Mouse (Mus musculus): ENCODE measurements around the gene Matn1.
A peak's percentile ranks its signal among the peaks of the same experiment; 100 is the strongest.

Gene Matn1

DNA sequence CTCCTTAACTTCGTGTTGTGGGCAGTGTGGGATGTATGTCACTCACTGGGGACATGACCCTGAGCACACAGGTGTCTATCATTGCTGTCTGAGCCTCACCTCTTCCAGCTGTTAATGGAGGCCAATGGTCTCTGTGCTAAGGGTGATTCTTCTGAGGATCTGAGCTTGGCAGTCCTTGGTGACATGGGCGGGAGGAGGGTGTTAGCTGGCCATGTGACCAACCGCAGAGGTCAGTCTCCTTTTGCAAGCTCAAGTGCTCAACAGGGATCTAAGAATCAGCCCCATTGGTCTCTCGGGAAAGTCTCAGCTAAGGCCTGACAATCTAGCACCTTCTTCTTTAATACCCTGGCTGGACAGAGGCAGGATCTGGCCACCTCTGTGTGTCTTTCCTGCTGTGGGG, 26.6 kb upstream of the Matn1 start:
- DNase-seq (ENCODE audit: low spot score in 2 of 2) = no peak

DNA sequence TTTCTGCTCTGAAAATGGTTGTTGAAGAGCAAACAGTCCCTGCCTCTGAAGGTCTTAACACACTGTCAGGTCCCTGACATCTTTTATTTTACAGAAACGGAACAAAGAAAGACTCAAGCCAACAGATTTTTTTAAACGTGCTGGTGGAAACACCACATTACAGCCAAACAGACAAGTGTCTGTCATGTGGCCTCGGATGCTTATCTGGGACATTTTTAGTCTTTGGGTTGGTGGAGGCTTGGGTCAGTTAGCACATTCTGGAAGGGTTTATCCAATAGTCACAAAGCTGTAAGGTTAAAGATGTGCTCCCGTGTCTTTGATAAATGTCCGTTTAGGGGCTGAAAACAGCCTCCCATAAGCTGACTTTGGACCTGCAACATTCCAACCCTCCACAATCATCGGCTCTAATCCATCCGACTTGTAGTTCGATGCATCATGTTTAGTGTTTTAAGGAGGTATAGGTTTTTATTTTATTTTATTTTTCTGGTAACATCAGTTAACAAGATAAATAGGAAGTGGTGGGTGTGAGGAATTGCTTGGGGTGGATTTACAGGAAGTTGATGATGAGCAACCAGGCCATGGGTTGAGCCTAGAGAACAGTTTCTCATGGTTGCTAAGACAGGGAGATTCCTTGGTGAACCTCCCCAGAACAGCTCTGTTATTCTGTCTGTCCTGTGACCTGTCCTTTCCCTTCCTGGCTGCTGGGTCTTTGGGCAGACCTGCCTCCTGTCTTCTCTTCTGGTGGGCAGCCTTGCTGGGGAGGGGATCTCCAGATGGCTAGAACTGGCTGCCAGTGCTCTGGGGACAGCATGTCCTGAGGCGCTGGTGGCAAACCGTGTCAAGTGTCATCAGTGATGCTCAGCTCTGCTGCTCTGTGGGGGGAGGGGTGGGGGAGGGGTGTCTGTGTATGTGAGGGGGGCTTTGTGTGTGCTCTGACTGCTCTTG, 25.1 kb upstream of the Matn1 start:
- no peak for DNase-seq (ENCODE audit: low spot score in 2 of 2)

- DNase-seq (ENCODE audit: low spot score in 2 of 2) = no peak
These were observed 24.3 kb upstream of the Matn1 start for GRCm38 (mm10) chr4:130919750-130920356.

DNA sequence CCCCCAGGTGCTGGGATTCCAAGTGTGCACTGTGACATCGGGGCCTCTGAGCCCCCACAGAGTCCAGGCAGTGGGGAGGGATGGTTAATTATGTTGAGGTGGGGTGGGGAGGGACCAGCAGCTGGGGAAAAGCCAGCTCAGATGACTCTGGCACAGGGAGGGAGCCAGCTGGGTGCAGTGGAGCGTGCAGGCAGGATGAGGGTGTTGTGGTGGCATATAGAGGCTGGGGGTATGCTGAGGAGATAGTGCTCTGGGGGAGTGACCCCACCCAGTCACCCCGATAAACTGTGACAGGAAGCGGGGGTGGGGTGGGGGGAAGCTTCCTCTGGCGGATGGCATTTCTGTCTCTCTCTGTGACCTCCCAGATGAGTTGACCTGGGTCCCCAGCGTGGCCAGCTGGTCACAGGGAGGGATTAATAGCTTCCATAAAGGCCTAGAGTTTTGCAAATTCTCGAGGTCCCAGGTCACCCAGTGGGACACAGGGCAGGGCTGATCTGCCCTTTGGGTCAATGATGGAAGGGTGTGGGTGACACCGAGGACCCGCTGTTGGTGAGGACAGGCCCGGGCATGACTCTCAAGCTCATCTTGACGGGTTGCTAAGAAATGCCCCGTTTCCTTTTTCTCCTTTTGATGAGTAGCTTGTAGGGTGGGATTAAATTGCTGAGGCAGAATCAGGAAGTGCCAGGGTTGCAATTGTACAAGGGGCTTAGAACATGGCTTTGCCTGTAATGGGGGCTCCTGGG, 23.1 kb upstream of the Matn1 start:
- no peak for DNase-seq (ENCODE audit: low spot score in 2 of 2)

GRCm38 (mm10) chr4:130921986-130922385, 22.2 kb upstream of the Matn1 start:
- no peak for DNase-seq (ENCODE audit: low spot score in 2 of 2)

DNA sequence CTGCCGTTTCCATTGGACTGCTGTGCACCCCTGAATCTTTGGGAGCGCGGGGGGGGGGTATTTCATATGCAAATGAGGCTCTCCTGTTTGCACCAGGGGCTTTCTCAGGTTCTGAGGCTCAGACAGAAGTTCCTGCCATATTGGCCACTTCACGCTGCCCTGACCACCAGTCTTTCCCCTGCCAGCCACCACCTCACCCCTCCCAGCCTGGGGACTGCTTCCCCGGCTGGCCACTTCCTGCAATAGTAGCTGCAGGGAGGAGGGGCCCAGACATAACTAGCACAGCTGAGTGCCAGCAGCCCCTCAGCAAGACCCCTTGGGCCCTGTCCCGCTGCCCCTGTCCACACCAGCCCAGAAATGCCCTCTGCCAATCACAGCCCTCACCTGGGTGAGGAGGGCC, 17.9 kb upstream of the Matn1 start:
- no peak for DNase-seq (ENCODE audit: low spot score in 2 of 2)

DNA sequence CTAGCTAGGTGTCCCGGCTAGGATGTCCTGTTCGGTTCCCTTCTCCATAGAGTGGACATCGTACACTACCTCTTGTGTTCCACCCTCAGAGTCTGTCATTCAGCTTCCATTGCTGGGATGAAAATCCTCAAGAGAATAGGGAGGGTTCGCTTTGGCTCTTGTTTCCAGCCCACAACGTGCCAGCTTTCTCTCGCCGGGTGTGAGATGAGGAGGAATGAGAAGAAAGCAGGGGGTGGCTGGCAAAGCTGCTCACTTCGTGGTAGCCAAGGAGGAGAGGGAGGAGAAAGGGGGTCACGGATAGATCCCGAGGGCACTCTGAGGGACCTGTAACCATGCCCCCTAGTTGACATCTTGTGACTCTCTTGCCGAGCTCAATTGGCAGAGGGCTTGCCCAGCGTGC, 16.4 kb upstream of the Matn1 start:
- no peak for DNase-seq (ENCODE audit: low spot score in 2 of 2)

GRCm38 (mm10) chr4:130942644-130943043, 1.5 kb upstream of the Matn1 start:
- no peak for DNase-seq (ENCODE audit: low spot score in 2 of 2)

DNA sequence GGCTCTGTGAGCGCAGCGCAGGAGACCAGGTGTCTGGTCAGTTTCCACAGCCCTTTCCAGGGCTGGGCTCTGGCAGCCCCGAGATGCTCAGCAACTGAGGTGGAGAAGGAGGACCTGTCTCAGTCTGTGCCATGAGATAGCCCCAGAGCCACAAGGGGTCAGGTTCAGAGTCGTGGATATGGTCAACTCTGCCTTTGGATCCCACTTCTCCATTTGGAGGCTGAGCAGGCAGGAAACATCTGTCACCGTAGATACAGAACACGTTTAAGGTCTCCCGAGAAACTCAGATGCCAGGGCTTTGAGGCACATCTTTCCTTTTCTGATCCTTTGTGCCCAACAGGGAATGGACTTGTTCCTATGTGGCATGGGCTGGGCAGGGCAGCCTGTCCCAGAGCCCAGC, 594 bp downstream of the Matn1 start:
- DNase-seq (ENCODE audit: low spot score in 2 of 2) = no peak

DNA sequence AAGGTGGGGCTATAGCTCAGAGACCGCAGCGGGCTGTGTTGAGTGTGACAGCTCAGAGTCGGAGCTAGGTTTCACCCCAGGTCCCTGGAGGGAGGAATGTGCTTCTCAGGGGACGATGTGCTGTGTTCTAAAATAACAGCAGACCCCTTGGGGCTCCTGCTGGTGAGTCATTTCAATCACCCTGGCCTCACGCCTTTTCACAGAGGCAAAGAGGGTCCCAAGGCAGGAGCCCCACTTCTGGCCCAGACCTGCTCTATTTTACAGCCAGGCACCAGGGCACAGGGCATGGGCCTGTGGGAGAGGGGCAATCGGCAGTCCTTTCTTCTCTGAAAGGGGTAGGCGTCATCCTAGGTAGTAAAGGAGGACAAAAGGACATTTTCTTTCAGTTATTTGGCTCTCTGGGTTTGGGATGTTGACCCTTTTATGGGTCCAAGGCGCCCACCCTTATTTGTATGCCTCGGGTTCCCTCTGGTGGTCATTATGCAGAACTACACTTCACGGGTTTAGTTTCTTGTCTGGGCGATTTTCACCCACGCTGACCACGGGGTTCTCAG, 3.0 kb downstream of the Matn1 start:
- DNase-seq (ENCODE audit: low spot score in 2 of 2) = no peak

DNA sequence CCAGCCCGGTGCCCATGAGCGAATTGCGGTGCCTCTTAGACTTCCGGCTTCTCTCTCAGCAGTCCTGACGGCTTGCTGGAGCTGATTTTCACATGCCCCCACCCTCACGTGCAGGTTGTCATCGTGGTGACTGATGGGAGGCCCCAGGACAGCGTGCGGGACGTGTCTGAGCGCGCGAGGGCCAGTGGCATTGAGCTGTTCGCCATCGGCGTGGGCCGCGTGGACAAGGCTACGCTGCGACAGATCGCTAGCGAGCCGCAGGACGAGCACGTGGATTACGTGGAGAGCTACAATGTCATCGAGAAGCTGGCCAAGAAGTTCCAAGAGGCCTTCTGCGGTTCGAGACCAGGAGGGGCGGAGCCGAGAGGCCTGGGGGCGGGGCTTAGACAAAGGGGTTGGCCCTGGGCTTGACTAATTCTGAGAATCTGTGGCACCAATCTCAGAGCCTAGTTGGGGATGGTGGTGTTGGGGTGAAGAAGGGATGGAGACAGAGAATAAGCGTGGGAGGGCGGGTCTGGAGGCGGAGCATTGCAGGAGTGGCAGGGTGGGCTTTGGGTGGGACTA, 5.7 kb downstream of the Matn1 start:
- no peak for DNase-seq (ENCODE audit: low spot score in 2 of 2)

DNA sequence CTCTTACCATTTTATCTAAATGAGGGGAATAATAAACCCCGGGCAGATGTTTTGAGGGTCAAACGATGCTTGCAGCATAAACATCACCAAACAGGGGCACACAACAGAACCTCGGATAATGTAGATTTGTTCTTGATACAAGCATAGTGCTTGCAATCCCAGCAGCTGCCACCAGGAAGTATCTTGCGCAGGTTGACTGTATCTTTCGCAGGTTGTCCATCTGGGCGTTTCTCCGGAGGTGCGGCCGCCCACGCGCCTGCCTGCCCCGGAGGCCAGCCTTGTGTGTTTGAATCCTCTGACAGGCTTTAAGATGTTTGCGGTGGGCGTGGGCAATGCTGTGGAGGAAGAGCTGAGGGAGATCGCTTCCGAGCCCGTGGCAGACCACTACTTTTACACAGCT, 8.3 kb downstream of the Matn1 start:
- no peak for DNase-seq (ENCODE audit: low spot score in 2 of 2)

- no peak for DNase-seq (ENCODE audit: low spot score in 2 of 2)
These were observed 13.0 kb downstream of the Matn1 start for GRCm38 (mm10) chr4:130957156-130957555.

- DNase-seq (ENCODE audit: low spot score in 2 of 2) = no peak
These were observed 14.6 kb downstream of the Matn1 start for GRCm38 (mm10) chr4:130958812-130959211.

- DNase-seq (ENCODE audit: low spot score in 2 of 2) = no peak
These were observed 15.5 kb downstream of the Matn1 start for GRCm38 (mm10) chr4:130959678-130960077.

GRCm38 (mm10) chr4:130960118-130960734, 16.0 kb downstream of the Matn1 start:
- peak; percentile 54 to 73 for DNase-seq (ENCODE audit: low spot score in 2 of 2)

GRCm38 (mm10) chr4:130971278-130971677, 27.1 kb downstream of the Matn1 start:
- no peak for DNase-seq (ENCODE audit: low spot score in 2 of 2)

DNA sequence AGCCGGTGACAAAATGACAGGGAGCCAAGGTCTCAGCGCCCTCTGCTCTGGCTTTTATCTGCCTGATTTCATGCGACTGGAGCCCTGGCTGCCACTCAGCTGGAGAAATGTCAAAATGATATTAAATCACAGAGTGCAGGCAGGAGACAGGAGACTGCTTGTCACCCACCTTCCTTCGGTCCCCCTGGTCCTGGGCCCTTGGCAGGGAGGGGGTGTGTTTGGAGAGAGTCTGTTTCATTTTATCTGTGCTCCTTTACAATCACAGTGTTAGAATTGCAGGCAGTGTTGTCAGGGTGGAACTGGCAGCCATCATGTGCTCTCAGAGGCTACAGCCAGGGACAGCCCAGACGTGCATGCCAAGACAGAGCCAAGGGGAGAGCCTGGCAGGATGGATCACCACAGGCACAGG, 28.2 kb downstream of the Matn1 start:
- no peak for DNase-seq (ENCODE audit: low spot score in 2 of 2)

GRCm38 (mm10) chr4:130973332-130974263, 29.4 kb downstream of the Matn1 start:
- DNase-seq (ENCODE audit: low spot score in 2 of 2) = peak in 1 of 2 experiments; percentile 18

DNA sequence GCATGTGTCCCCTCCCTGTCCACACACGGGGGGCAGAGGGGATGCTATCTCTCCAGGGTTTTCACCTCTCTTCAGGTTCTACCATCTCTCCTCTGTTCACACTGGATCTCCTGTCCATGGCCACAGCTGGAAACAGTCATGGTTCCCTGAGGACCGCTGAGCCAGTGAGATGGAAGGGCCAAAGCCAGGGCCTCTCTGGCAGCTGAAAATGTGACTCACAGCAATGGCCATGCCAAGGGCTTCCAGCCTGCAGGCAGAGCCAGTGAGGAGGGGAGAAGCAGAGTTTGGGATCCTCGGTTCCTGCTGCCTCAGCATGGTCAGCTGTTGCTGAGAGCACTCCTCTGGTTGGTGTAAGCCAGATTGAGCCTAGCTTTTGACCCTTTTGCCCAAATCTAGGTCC, 34.8 kb downstream of the Matn1 start:
- DNase-seq (ENCODE audit: low spot score in 2 of 2) = no peak
